Mouse (Mus musculus): ENCODE measurements around the gene Gm5726. TPM values are rescaled to one million over a fixed set of nuclear protein-coding genes. Genes with fewer than 3 reads are reported as not detected.
"Not testable (repeated sequence)": the region's sequence is repeated elsewhere in the genome, so short reads cannot be mapped to it uniquely, and the experiment has no call there.

Gm5726 gene
- polyA plus RNA-seq (2012; rRNA removed) = not detected in 2 replicates

GRCm38 (mm10) chr7:20545657-20546056 lies at the start of gene Gm5726:
Gene Gm5726, minus strand, starts transcription at chr7:20545757.
- H3K27ac ChIP-seq (ENCODE audit: insufficient read depth, low read depth, low read length); DNase-seq; H3K4me1 ChIP-seq (ENCODE audit: control insufficient read depth, insufficient read depth, low read length); H3K4me3 ChIP-seq (ENCODE audit: insufficient read depth, low read depth, low read length); H3K36me3 ChIP-seq (ENCODE audit: control insufficient read depth, insufficient read depth, low read length); H3K27me3 ChIP-seq (replicated peaks; ENCODE audit: control insufficient read depth, insufficient read depth, low read length): not testable (repeated sequence)
- WGBS = no CpG with 5 or more reads among the region's 1 CpGs

GRCm38 (mm10) chr7:20576141-20576540 lies 30.6 kb upstream of the Gm5726 start, which contains the start of gene Gm4141:
Gene Gm4141, minus strand, starts transcription at chr7:20576241.
- H3K27me3 ChIP-seq (replicated peaks; ENCODE audit: control insufficient read depth, insufficient read depth, low read length); H3K36me3 ChIP-seq (ENCODE audit: control insufficient read depth, insufficient read depth, low read length); H3K27ac ChIP-seq (ENCODE audit: insufficient read depth, low read depth, low read length); DNase-seq; H3K4me3 ChIP-seq (ENCODE audit: insufficient read depth, low read depth, low read length); H3K4me1 ChIP-seq (ENCODE audit: control insufficient read depth, insufficient read depth, low read length): not testable (repeated sequence)
- WGBS = no CpG with 5 or more reads among the region's 3 CpGs

DNA sequence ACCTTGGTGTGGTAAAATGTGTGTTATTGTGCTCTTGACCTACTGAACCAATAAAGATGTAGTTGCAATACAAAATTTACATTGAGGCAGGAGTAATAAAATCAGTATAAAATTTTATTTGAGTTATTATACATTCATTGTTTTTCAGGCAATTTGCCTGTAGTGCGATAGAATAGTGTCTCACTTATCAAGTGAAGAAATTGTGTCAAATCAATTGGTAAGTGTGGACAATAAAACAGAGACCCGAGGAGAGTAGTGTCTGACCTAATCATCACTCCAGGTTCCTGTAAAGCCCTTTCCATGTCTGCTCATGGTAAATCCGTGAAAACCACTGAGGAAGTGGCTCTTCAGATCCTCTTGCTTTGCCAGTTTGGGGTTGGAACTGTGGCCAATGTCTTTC lies 12.0 kb downstream of the Gm5726 start, which contains the start of gene Vmn1r104:
TSS of gene Vmn1r104 (plus strand) at position 301 of the 400 bp plus-strand sequence.
- H3K27ac ChIP-seq (ENCODE audit: insufficient read depth, low read depth, low read length); H3K4me1 ChIP-seq (ENCODE audit: control insufficient read depth, insufficient read depth, low read length); H3K27me3 ChIP-seq (replicated peaks; ENCODE audit: control insufficient read depth, insufficient read depth, low read length); H3K36me3 ChIP-seq (ENCODE audit: control insufficient read depth, insufficient read depth, low read length); H3K4me3 ChIP-seq (ENCODE audit: insufficient read depth, low read depth, low read length); DNase-seq: not testable (repeated sequence)
- WGBS = no CpG with 5 or more reads among the region's 3 CpGs

DNA sequence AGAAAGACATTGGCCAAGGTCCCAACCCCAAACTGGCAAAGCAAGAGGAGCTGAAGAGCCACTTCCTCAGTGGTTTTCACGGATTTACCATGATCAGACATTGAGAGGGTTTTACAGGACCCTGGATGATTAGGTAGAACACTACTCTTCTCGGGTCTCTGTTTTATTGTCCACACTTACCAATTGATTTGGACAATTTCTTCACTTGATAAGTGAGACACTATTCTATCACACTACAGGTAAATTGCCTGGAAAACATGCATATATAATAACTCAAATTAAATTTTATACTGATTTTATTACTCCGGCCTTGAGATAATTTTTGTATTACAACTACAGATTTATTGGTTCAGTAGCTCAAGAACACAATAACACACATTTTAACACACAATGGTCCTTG lies 35.1 kb downstream of the Gm5726 start, which contains the start of gene Vmn1r103:
TSS of gene Vmn1r103 (minus strand) at position 101 of the 400 bp plus-strand sequence.
- not testable (repeated sequence) for H3K27ac ChIP-seq (ENCODE audit: insufficient read depth, low read depth, low read length); H3K4me3 ChIP-seq (ENCODE audit: insufficient read depth, low read depth, low read length); H3K27me3 ChIP-seq (replicated peaks; ENCODE audit: control insufficient read depth, insufficient read depth, low read length); H3K36me3 ChIP-seq (ENCODE audit: control insufficient read depth, insufficient read depth, low read length); H3K4me1 ChIP-seq (ENCODE audit: control insufficient read depth, insufficient read depth, low read length); DNase-seq
- no CpG with 5 or more reads among the region's 3 CpGs for WGBS

Other genes with a start within 250 kb of the Gm5726 start
- not detected in 2 replicates for gene Gm4133, start 211.7 kb downstream of the Gm5726 start, polyA plus RNA-seq (2012; rRNA removed)
- gene Gm5728, start 170.3 kb downstream of the Gm5726 start, polyA plus RNA-seq (2012; rRNA removed) = not detected in 2 replicates
- gene Vmn1r100, start 127.8 kb downstream of the Gm5726 start, polyA plus RNA-seq (2012; rRNA removed) = not detected in 2 replicates
- gene Vmn1r101, start 103.2 kb downstream of the Gm5726 start, polyA plus RNA-seq (2012; rRNA removed) = not detected in 2 replicates
- not detected in 2 replicates for gene Gm10670, start 70.8 kb downstream of the Gm5726 start, polyA plus RNA-seq (2012; rRNA removed)
- not detected in 2 replicates for gene Vmn1r103, start 35.2 kb downstream of the Gm5726 start, polyA plus RNA-seq (2012; rRNA removed)
- gene Vmn1r104, start 11.9 kb downstream of the Gm5726 start, polyA plus RNA-seq (2012; rRNA removed) = not detected in 2 replicates
- not detected in 2 replicates for gene Gm4141, start 30.5 kb upstream of the Gm5726 start, polyA plus RNA-seq (2012; rRNA removed)
- not detected in 2 replicates for gene Gm4513, start 53.3 kb upstream of the Gm5726 start, polyA plus RNA-seq (2012; rRNA removed)
- not detected in 2 replicates for gene Vmn1r107, start 123.2 kb upstream of the Gm5726 start, polyA plus RNA-seq (2012; rRNA removed)
- not detected in 2 replicates for gene Vmn1r111, start 157.5 kb upstream of the Gm5726 start, polyA plus RNA-seq (2012; rRNA removed)
- gene Gm10668, start 184.9 kb upstream of the Gm5726 start, polyA plus RNA-seq (2012; rRNA removed) = not detected in 2 replicates
- not detected in 2 replicates for gene Vmn1r112, start 225.4 kb upstream of the Gm5726 start, polyA plus RNA-seq (2012; rRNA removed)
- not detected in 2 replicates for gene Vmn1r113, start 241.5 kb upstream of the Gm5726 start, polyA plus RNA-seq (2012; rRNA removed)